Mouse (Mus musculus) testis, adult 2 months (tissue): ENCODE measurements around the gene Slc7a4. TPM values are rescaled to one million over a fixed set of nuclear protein-coding genes. Genes with fewer than 3 reads are reported as not detected.
"Not testable (repeated sequence)": the region's sequence is repeated elsewhere in the genome, so short reads cannot be mapped to it uniquely, and the experiment has no call there.

ENCODE experiments used
- H3K27ac ChIP-seq: fragments of 200-500 bp; 2 replicates; pipeline ENCODE4 v1.5.1; 2012; ENCODE audit warnings: low read depth, low read length; ENCODE audit not compliant: control insufficient read depth, insufficient read depth
- H3K27me3 ChIP-seq: fragments of 200-500 bp; 2 replicates; pipeline ENCODE4 v1.6.1; 2012; ENCODE audit warnings: mild to moderate bottlenecking, low read length, moderate library complexity; ENCODE audit not compliant: control insufficient read depth, insufficient read depth
- H3K36me3 ChIP-seq: fragments of 200-500 bp; 2 replicates; pipeline ENCODE4 v1.6.1; 2012; ENCODE audit warnings: mild to moderate bottlenecking, low read length; ENCODE audit not compliant: control insufficient read depth, insufficient read depth
- H3K4me1 ChIP-seq: fragments of 200-500 bp; 2 replicates; pipeline ENCODE4 v1.6.1; 2012; ENCODE audit warnings: low read length; ENCODE audit not compliant: control insufficient read depth, insufficient read depth
- H3K4me3 ChIP-seq: fragments of 200-500 bp; 2 replicates; pipeline ENCODE4 v1.5.1; 2012; ENCODE audit warnings: low read depth, mild to moderate bottlenecking, low read length, moderate library complexity, mixed read lengths; ENCODE audit not compliant: control insufficient read depth
- CTCF ChIP-seq: fragments of 200-500 bp; IDR thresholded peaks from 2 replicates; pipeline ENCODE4 v1.5.1; 2012; ENCODE audit warnings: low read depth, mild to moderate bottlenecking, inconsistent platforms, low read length, moderate library complexity; ENCODE audit not compliant: control insufficient read depth, insufficient read depth, insufficient replicate concordance
- POLR2A ChIP-seq: fragments of 200-500 bp; IDR thresholded peaks from 2 replicates; pipeline ENCODE4 v1.6.1; 2012; ENCODE audit warnings: low read depth, mild to moderate bottlenecking, inconsistent platforms, low read length, moderate library complexity; ENCODE audit not compliant: control insufficient read depth
- polyA plus RNA-seq: library from polyadenylated mRNA; depleted of rRNA; stranded (reverse); fragments of >200 nt; gene quantifications from 2 replicates; pipeline ENCODE4 v1.2.3, GENCODE M21; 2012

Gene Slc7a4
- polyA plus RNA-seq, 1 experiment, result 49.9 TPM

GRCm38 (mm10) chr16:17554702-17555101 is 28.3 kb downstream of the Slc7a4 start:
- not testable (repeated sequence) for H3K36me3 ChIP-seq, H3K27ac ChIP-seq, H3K27me3 ChIP-seq
- Histone ChIP-seq H3K4me3 (peak overlapping the region; percentile 75), H3K4me1 (peaks cover 13% of the 10 kb centered on the region)
- TF ChIP-seq POLR2A, result peak; percentile 26; the same call in 1 of the 2 replicates

DNA sequence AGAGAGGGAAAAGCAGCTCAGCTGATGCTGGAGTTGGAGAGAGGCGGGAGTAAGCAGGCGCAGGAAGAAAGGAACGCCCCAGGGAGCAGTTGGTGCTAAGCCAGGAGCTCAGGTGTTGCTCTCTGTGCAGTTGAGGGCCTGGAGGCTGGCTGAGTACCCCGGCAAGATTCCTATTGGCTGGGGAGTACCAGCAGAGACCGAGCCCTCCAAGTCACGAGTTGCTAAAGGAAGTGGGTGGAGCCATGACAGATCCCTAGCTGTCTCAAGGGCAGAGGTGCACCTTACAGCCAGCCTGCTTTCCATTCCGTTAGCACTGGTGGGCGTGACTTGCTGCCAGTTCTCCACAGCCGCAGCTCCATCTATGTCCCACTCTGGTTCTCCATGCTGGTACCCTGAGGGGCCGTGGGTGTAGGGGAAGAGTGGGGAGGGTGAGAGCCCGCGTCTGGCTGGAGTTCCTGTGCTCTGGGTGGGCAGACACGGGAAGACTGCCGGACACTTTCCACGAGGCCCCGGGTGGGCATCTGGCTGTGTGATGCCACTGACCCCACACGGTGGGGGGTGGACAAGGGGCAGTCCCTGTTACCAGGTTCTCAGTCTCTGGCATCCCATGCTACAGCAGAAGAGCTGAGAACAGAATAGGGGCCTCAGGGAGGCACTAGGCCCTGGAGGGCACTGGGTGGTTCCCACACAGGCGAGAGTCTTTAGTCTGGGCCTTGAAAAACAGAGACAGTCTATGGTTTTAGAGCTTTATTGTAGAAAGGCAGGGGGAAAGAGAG is 28.9 kb downstream of the Slc7a4 start:
- H3K27me3 ChIP-seq, result no peaks in the 10 kb centered on the region
- TF ChIP-seq POLR2A (no peak), CTCF (no peak)

GRCm38 (mm10) chr16:17552837-17553236 is 30.2 kb downstream of the Slc7a4 start:
- no peak overlapping the region for H3K4me3 ChIP-seq
- H3K4me1 ChIP-seq, result peaks cover 13% of the 10 kb centered on the region
- TF ChIP-seq POLR2A (no peak), CTCF (no peak)
- no peak overlapping the region for H3K27ac ChIP-seq
- H3K36me3 ChIP-seq, result no peaks in the 10 kb centered on the region
- no peaks in the 10 kb centered on the region for H3K27me3 ChIP-seq

More for the DNA sequence above, 28.9 kb downstream of the Slc7a4 start:
- Histone ChIP-seq H3K27ac (no peak overlapping the region; the same call in 1 of the 2 replicates), H3K36me3 (no peaks in the 10 kb centered on the region), H3K4me3 (peak overlapping the region; percentile 75), H3K4me1 (peaks cover 13% of the 10 kb centered on the region)

DNA sequence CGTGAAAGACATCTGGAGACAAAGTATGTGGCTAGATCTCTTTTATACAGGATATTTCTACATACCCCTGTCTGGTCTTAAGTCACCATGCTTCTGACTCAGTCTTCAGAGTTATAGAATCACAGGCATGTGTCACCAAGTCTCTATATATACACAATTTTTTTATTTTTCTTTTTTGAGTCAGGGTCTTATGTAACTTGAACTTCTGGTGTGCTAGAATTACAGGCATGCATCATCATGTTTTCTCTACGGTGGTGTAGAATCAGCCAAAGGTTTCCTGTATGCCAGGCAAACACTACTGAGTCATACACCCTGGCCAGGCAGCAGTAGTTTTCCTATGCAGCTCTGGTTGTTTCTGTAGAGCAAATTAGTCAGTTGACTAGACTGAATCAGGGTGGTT is 40.4 kb downstream of the Slc7a4 start:
- no peaks in the 10 kb centered on the region for H3K27me3 ChIP-seq
- no peak overlapping the region for H3K4me3 ChIP-seq
- peaks cover 5% of the 10 kb centered on the region; the same call in 1 of the 2 replicates for H3K4me1 ChIP-seq
- H3K36me3 ChIP-seq, result no peaks in the 10 kb centered on the region
- TF ChIP-seq POLR2A, result no peak
- no peak for TF ChIP-seq CTCF
- no peak overlapping the region for H3K27ac ChIP-seq

DNA sequence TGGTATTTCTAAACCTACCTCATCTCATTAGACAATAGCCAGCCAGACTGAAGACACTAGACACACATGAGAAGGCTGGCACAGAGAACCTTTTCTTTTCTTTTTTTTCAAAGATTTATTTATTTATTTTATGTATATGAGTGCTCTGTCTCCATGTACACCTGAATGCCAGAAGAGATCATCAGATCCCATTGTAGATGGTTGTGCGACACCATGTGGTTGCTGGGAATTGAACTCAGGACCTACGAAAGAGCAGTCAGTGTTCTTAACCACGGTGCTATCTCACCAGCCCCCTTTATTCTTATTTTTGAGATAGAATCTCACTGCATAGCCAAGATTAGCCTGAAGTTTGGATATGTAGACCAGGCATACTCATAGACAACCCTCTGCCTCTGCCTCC is 46.4 kb downstream of the Slc7a4 start:
- H3K4me3 ChIP-seq, result no peak overlapping the region
- H3K36me3 ChIP-seq, result no peaks in the 10 kb centered on the region
- H3K27ac ChIP-seq, result no peak overlapping the region
- peaks cover 5% of the 10 kb centered on the region for H3K4me1 ChIP-seq
- no peaks in the 10 kb centered on the region for H3K27me3 ChIP-seq
- no peak for TF ChIP-seq POLR2A
- TF ChIP-seq CTCF, result no peak

DNA sequence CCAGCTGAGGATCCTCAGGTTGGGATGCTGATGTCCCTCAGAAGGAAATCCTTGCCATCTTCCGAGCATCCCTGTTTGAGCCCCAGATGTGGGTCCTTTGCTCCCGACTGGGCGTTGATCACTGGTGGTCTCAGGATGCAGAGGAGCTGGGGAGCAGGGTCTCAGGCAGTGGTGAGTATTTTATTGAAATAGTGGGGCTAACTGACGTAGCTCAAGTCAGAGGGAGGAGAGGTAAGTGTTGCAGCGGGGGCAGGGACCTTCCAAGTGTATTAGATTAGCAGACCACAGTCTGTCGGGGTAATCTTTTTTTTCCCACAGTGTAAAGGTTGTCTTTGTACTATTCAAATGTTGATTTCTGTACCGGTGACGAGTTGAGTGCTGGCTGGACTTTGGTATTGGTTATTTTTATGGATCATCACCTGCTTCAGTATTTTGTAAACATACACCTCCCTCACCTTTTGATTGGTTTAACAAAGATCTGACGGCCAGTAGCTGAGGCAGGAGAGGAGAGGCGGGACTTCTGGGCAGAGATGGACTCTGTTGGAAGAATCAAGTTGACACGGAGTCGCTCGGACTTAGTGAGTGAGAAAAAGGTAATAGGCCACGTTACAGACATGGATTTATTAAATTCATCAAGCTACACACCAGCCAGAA is 50.2 kb downstream of the Slc7a4 start:
- TF ChIP-seq CTCF (no peak), POLR2A (no peak)
- no peaks in the 10 kb centered on the region for H3K27me3 ChIP-seq
- H3K27ac ChIP-seq, result no peak overlapping the region
- H3K36me3 ChIP-seq, result no peaks in the 10 kb centered on the region
- H3K4me3 ChIP-seq, result peak overlapping the region; percentile 39
- peaks cover 3% of the 10 kb centered on the region for H3K4me1 ChIP-seq

DNA sequence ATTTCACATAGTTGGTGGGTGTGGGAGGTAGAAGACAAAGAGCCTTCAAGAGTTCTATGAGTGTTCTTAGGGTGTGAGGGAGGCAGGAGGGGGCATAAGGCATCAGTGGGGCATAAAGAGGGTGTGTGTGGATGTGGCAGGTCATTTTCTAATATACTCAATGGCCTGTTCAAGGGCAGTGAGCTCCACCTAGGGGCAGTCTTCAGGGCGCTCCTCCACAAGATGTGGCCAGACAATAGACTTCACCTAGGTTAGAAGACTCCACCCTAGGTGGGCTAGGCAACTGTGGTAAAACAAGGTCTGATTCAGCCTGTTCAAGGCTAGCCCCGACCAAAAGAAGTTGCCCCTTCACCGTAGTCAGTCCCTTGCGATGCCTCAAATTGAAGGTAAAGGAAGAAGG is 50.7 kb downstream of the Slc7a4 start:
- Histone ChIP-seq H3K4me3 (peak overlapping the region; percentile 39), H3K27ac (no peak overlapping the region), H3K36me3 (no peaks in the 10 kb centered on the region), H3K27me3 (no peaks in the 10 kb centered on the region), H3K4me1 (peaks cover 3% of the 10 kb centered on the region)
- peak; percentile 27; the same call in 1 of the 2 replicates for TF ChIP-seq CTCF
- no peak for TF ChIP-seq POLR2A
